Mouse (Mus musculus) liver, embryonic 11.5 days (tissue): ENCODE data around the gene Sf3a2. TPM values are rescaled to one million over a fixed set of nuclear protein-coding genes. Genes with fewer than 3 reads are reported as not detected.

ENCODE experiments used
- ATAC-seq: fragments of 200-750 bp; cut with Nextera tagmentation; replicated peaks from 2 replicates; pipeline ENCODE4 v1.8.0; 2017; ENCODE audit warnings: moderate number of reproducible peaks, mild to moderate bottlenecking, moderate TSS enrichment, moderate library complexity; ENCODE audit not compliant: low FRiP score
- DNase-seq: peaks from one replicate; pipeline ENCODE4 v3.0.0-alpha.2; 2017; ENCODE audit warnings: low spot score
- H3K27ac ChIP-seq: fragments of 300-500 bp; sonication (generic); 2 replicates; pipeline ENCODE4 v1.5.1; 2014; ENCODE audit warnings: mild to moderate bottlenecking, low read depth, low read length, control low read depth
- H3K27me3 ChIP-seq: fragments of 300-500 bp; sonication (generic); replicated peaks from 2 replicates; pipeline ENCODE4 v1.6.1; 2014; ENCODE audit warnings: low read length, mixed read lengths; ENCODE audit not compliant: control insufficient read depth, insufficient read depth
- H3K36me3 ChIP-seq: fragments of 300-500 bp; sonication (generic); 2 replicates; pipeline ENCODE4 v1.6.1; 2014; ENCODE audit warnings: mild to moderate bottlenecking, low read length, moderate library complexity, mixed read lengths; ENCODE audit not compliant: control insufficient read depth, insufficient read depth
- H3K4me1 ChIP-seq: fragments of 300-500 bp; sonication (generic); replicated peaks from 2 replicates; pipeline ENCODE4 v1.6.1; 2014; ENCODE audit warnings: low read length, mixed read lengths; ENCODE audit not compliant: control insufficient read depth, insufficient read depth
- H3K4me2 ChIP-seq: fragments of 300-500 bp; sonication (generic); 2 replicates; pipeline ENCODE4 v1.6.1; 2014; ENCODE audit warnings: mild to moderate bottlenecking, control low read depth, moderate library complexity
- H3K4me3 ChIP-seq: fragments of 300-500 bp; sonication (generic); 2 replicates; pipeline ENCODE4 v1.5.1; 2014; ENCODE audit warnings: low read depth, low read length, control low read depth
- H3K9ac ChIP-seq: fragments of 300-500 bp; sonication (generic); 2 replicates; pipeline ENCODE4 v1.6.1; 2014; ENCODE audit warnings: low read depth, low read length, control low read depth
- H3K9me3 ChIP-seq: fragments of 300-500 bp; sonication (generic); 2 replicates; pipeline ENCODE4 v1.6.1; 2016; ENCODE audit warnings: low read length, inconsistent platforms, mixed read lengths; ENCODE audit not compliant: control insufficient read depth
- WGBS: fragments of 180-500 bp; shearing (Covaris S2); extraction: QIAGEN DNeasy Blood & Tissue Kit; methylation state at CpG from one replicate; pipeline ENCODE4 v1.1.7; 2014; 5-methylcytosine and 5-hydroxymethylcytosine counted together
- polyA plus RNA-seq: library from polyadenylated mRNA; unstranded; fragments of >200 nt; fragmentation: Nextera tagmentation; extraction: Ambion mirVana; gene quantifications from 2 replicates; pipeline ENCODE4 v1.2.1, GENCODE M21; 2014

Gene Sf3a2
- polyA plus RNA-seq, 1 experiment from 2014 or later: 121 TPM

DNA sequence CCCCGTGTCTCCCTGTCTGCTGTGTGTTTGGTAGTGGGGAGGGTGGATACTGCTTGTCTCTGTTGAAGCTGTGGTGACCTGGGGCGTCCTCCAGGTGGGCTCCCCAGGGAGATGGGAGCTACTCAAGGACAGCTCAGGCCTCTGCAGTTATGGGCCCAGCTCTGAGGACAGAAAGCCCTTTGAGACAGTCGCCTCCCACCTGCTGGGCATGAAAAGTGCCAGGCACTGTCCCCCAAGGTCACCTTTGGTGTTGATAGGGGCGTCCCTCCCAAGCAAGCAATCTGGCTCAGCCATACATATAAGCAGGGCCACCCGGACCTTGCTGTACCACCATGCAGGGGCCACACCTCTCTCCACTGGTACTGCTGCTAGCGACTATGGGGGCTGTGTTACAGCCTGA lies 6.9 kb downstream of the Sf3a2 start, which contains the start of gene Amh:
Amh (plus strand) TSS at position 328 of the 400 bp plus-strand sequence.
- Histone ChIP-seq H3K9me3 (no peaks in the 10 kb centered on the region), H3K27me3 (peaks cover 36% of the 10 kb centered on the region), H3K27ac (no peak within 1 kb of the TSS), H3K4me3 (0 out of 2 replicates have a peak within 1 kb of the TSS, but pooled peaks have one; percentile 8), H3K36me3 (peaks cover 40% of the 10 kb centered on the region), H3K4me2 (peak within 1 kb of the TSS; percentile 6; the same call in 1 of the 2 replicates), H3K4me1 (peaks cover 46% of the 10 kb centered on the region), H3K9ac (no peak within 1 kb of the TSS)
- 69% methylated on average over 6 of the region's 6 CpGs for WGBS
- no peak for ATAC-seq
- DNase-seq: no peak

- ATAC-seq: 0 out of 2 replicates have a peak, but pooled peaks have one; percentile 2
- H3K4me3 ChIP-seq: no peak overlapping the region
- no peak for DNase-seq
- H3K4me2 ChIP-seq: no peak overlapping the region
- no peak overlapping the region for H3K9ac ChIP-seq
- no peaks in the 10 kb centered on the region for H3K9me3 ChIP-seq
- H3K27ac ChIP-seq: no peak overlapping the region
- H3K4me1 ChIP-seq: peaks cover 49% of the 10 kb centered on the region
- WGBS: 87% methylated on average over 5 of the region's 5 CpGs
- H3K27me3 ChIP-seq: peaks cover 40% of the 10 kb centered on the region
- H3K36me3 ChIP-seq: peaks cover 40% of the 10 kb centered on the region
Measured at GRCm38 (mm10) chr10:80805322-80805721, 7.3 kb downstream of the Sf3a2 start.

DNA sequence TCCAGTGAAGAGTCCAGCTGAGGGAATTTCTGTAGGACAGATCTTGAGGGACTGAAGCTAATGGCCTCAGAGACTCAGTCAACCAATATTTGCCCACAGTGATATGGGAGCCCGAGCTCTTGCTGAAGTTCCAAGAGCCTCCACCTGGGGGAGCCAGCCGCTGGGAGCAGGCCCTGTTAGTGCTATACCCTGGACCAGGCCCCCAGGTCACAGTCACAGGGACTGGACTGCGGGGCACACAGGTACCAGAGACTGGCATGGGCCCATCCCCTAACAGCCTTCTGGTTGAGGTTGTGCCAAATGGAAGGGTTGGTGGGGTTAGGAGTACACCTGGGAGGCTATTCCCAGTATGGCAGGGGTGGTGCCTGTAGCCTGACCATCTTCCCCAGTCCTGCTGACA lies 7.9 kb downstream of the Sf3a2 start:
- H3K4me2 ChIP-seq: peak overlapping the region; percentile 6; the same call in 1 of the 2 replicates
- ATAC-seq: peak; percentile 72
- no peak overlapping the region for H3K27ac ChIP-seq

DNA sequence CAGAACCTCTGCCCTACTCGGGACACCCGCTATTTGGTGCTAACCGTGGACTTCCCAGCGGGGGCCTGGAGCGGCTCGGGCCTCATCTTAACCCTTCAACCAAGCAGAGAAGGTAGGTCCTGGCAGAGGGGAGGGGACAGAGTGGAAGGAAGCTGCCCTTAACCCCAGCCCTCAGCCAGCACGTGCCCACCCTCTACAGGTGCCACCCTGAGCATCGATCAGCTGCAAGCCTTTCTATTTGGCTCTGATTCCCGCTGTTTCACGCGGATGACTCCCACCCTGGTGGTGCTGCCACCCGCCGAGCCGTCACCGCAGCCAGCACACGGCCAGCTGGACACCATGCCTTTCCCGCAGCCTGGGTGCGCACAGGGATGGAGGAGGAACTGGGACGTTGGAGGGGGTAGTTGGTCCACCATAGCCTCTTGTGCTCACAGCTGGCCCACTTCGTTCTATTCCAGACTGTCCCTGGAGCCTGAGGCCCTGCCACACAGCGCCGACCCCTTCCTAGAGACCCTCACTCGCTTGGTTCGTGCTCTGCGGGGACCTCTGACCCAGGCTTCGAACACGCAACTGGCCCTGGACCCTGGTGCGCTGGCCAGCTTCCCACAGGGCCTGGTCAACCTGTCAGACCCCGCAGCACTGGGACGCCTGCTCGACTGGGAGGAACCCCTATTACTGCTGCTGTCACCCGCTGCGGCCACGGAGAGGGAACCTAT lies 8.5 kb downstream of the Sf3a2 start:
- Histone ChIP-seq H3K27me3 (peaks cover 44% of the 10 kb centered on the region), H3K27ac (peak overlapping the region; percentile 73), H3K9ac (peak overlapping the region; percentile 77), H3K4me2 (peak overlapping the region; percentile 97), H3K36me3 (peaks cover 33% of the 10 kb centered on the region), H3K4me3 (peak overlapping the region; percentile 60), H3K4me1 (peaks cover 52% of the 10 kb centered on the region), H3K9me3 (no peaks in the 10 kb centered on the region)
- 50% methylated on average over 34 of the region's 34 CpGs for WGBS
- ATAC-seq: 0 out of 2 replicates have a peak, but pooled peaks have one; percentile 2
- no peak for DNase-seq

More for the DNA sequence above, 7.9 kb downstream of the Sf3a2 start:
- peaks cover 38% of the 10 kb centered on the region for H3K36me3 ChIP-seq
- H3K27me3 ChIP-seq: peaks cover 44% of the 10 kb centered on the region
- H3K9ac ChIP-seq: no peak overlapping the region
- H3K4me3 ChIP-seq: no peak overlapping the region
- no peaks in the 10 kb centered on the region for H3K9me3 ChIP-seq
- WGBS: 11% methylated on average over 3 of the region's 3 CpGs
- DNase-seq: peak; percentile 86
- peaks cover 52% of the 10 kb centered on the region for H3K4me1 ChIP-seq

GRCm38 (mm10) chr10:80807057-80807627 lies 9.1 kb downstream of the Sf3a2 start:
- peak overlapping the region; percentile 60 for H3K4me3 ChIP-seq
- peak overlapping the region; percentile 77 for H3K9ac ChIP-seq
- peaks cover 44% of the 10 kb centered on the region for H3K27me3 ChIP-seq
- peaks cover 27% of the 10 kb centered on the region for H3K36me3 ChIP-seq
- DNase-seq (peak; percentile 76), ATAC-seq (peak; percentile 48)
- no peaks in the 10 kb centered on the region for H3K9me3 ChIP-seq
- H3K4me1 ChIP-seq: peaks cover 52% of the 10 kb centered on the region
- peak overlapping the region; percentile 73 for H3K27ac ChIP-seq
- 2% methylated on average over 58 of the region's 58 CpGs for WGBS
- peak overlapping the region; percentile 97 for H3K4me2 ChIP-seq

- Histone ChIP-seq H3K27ac (no peak overlapping the region), H3K9me3 (no peaks in the 10 kb centered on the region), H3K4me3 (peak overlapping the region; percentile 60), H3K9ac (peak overlapping the region; percentile 27; the same call in 1 of the 2 replicates), H3K27me3 (peaks cover 44% of the 10 kb centered on the region), H3K36me3 (peaks cover 16% of the 10 kb centered on the region), H3K4me2 (peak overlapping the region; percentile 97), H3K4me1 (peaks cover 52% of the 10 kb centered on the region)
- 18% methylated on average over 40 of the region's 40 CpGs for WGBS
- DNase-seq (no peak), ATAC-seq (no peak)
Measured at GRCm38 (mm10) chr10:80808099-80808984, 10.3 kb downstream of the Sf3a2 start.

DNA sequence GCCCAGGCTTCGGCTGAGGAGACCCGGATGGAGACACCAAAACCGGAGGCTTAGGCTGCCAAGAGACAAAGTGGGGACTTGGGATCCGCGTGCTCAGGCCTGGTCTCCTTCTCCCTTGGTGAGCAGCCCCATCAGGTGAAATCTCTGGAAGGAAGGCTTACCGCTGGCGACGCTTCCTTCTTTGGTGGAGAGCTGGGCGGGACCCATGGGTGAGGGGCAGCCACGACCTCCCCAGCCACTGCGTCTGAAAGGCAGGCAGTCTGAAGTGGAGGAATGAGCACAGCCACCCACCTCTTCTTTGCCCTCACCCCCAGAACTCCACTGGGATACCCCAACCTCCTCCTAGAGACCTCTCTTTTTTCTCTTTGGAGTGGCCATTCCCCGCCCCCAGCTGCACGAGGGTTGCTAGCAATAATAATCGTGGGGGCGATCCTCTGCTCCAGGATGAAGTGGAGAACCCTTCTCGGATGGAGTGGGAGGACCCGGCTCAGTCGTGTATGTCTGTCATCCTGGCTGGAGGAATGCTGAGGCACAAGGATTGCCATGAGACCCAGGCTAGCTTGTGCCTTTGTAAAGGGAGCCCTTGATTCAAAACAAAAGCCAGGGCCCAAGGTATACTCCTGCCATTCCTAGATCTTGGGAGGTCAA lies 11.1 kb downstream of the Sf3a2 start:
- WGBS: 10% methylated on average over 15 of the region's 18 CpGs
- DNase-seq (no peak), ATAC-seq (no peak)
- H3K4me3 ChIP-seq: peak overlapping the region; percentile 24
- no peaks in the 10 kb centered on the region for H3K9me3 ChIP-seq
- H3K36me3 ChIP-seq: peaks cover 9% of the 10 kb centered on the region; the same call in 1 of the 2 replicates
- peak overlapping the region; percentile 27; the same call in 1 of the 2 replicates for H3K9ac ChIP-seq
- H3K27ac ChIP-seq: no peak overlapping the region
- peaks cover 44% of the 10 kb centered on the region for H3K27me3 ChIP-seq
- peaks cover 52% of the 10 kb centered on the region for H3K4me1 ChIP-seq
- peak overlapping the region; percentile 97 for H3K4me2 ChIP-seq

GRCm38 (mm10) chr10:80810084-80810483 lies 12.1 kb downstream of the Sf3a2 start:
- Histone ChIP-seq H3K36me3 (no peaks in the 10 kb centered on the region), H3K4me3 (peak overlapping the region; percentile 24), H3K9ac (no peak overlapping the region; the same call in 1 of the 2 replicates), H3K27ac (no peak overlapping the region; the same call in 1 of the 2 replicates), H3K4me1 (peaks cover 46% of the 10 kb centered on the region), H3K27me3 (peaks cover 44% of the 10 kb centered on the region), H3K4me2 (peak overlapping the region; percentile 54), H3K9me3 (no peaks in the 10 kb centered on the region)
- DNase-seq (no peak), ATAC-seq (no peak)
- WGBS: 7% methylated on average over 18 of the region's 20 CpGs
